Mouse (Mus musculus): ENCODE results near the gene Zfp746. TPM values are rescaled to one million over a fixed set of nuclear protein-coding genes. Genes with fewer than 3 reads are reported as not detected.

The Zfp746 gene
- polyA plus RNA-seq, 1 experiment from 2014 or later: 7.8 TPM

DNA sequence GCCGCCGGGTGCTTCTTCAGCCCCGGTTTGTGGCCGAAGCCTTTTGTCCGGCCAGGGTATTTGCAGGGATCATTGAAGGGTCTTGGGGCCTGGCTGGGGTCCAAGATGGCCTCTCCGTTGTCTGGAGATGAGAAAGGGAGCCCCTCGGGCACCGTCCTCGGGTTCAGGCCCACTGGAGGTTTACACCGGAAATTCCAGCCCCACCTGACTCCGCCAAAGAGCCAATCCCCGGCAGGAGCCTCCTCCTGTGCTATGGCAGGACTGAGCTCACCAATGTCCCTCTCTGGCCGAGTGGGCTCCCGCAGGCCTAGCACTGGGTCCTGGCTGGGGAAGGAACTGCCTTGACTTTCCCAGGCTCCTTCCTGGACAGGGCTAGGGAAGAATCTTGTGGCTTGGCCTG, 21.9 kb downstream of the Zfp746 start:
- Histone ChIP-seq H3K9me3 (replicated peaks) (no peaks in the 10 kb centered on the region), H3K4me3 (no peak overlapping the region), H3K4me2 (no peak overlapping the region), H3K9ac (no peak overlapping the region), H3K27ac (no peak overlapping the region), H3K27me3 (no peaks in the 10 kb centered on the region), H3K36me3 (peaks cover 58% of the 10 kb centered on the region), H3K4me1 (replicated peaks) (no peaks in the 10 kb centered on the region)
- no peak for ATAC-seq (replicated peaks; ENCODE audit: insufficient number of reproducible peaks, insufficient read depth, low FRiP score, low read depth)
- 88% methylated on average over 14 of the region's 14 CpGs for WGBS

GRCm38 (mm10) chr6:48063940-48064339, 22.5 kb downstream of the Zfp746 start:
- Histone ChIP-seq H3K9me3 (replicated peaks) (no peaks in the 10 kb centered on the region), H3K4me2 (no peak overlapping the region), H3K27me3 (no peaks in the 10 kb centered on the region), H3K9ac (no peak overlapping the region), H3K27ac (no peak overlapping the region), H3K36me3 (peaks cover 58% of the 10 kb centered on the region), H3K4me1 (replicated peaks) (no peaks in the 10 kb centered on the region), H3K4me3 (no peak overlapping the region)
- 91% methylated on average over 28 of the region's 28 CpGs for WGBS
- 0 out of 2 replicates have a peak, but pooled peaks have one; percentile 27 for ATAC-seq (replicated peaks; ENCODE audit: insufficient number of reproducible peaks, insufficient read depth, low FRiP score, low read depth)

GRCm38 (mm10) chr6:48060895-48061294, 25.5 kb downstream of the Zfp746 start:
- H3K4me1 ChIP-seq (replicated peaks): no peaks in the 10 kb centered on the region
- no peak overlapping the region for H3K4me2 ChIP-seq
- no peak overlapping the region for H3K9ac ChIP-seq
- WGBS: 95% methylated on average over 1 of the region's 1 CpGs
- no peaks in the 10 kb centered on the region; the same call in 1 of the 2 replicates for H3K27me3 ChIP-seq
- H3K4me3 ChIP-seq: no peak overlapping the region
- no peak for ATAC-seq (replicated peaks; ENCODE audit: insufficient number of reproducible peaks, insufficient read depth, low FRiP score, low read depth)
- H3K27ac ChIP-seq: no peak overlapping the region
- H3K36me3 ChIP-seq: peaks cover 37% of the 10 kb centered on the region
- H3K9me3 ChIP-seq (replicated peaks): no peaks in the 10 kb centered on the region

GRCm38 (mm10) chr6:48060421-48060820, 26.0 kb downstream of the Zfp746 start:
- Histone ChIP-seq H3K4me1 (replicated peaks) (no peaks in the 10 kb centered on the region), H3K27me3 (no peaks in the 10 kb centered on the region; the same call in 1 of the 2 replicates), H3K9ac (no peak overlapping the region), H3K4me3 (no peak overlapping the region), H3K27ac (no peak overlapping the region), H3K9me3 (replicated peaks) (no peaks in the 10 kb centered on the region), H3K36me3 (peaks cover 32% of the 10 kb centered on the region), H3K4me2 (no peak overlapping the region)
- 74% methylated on average over 2 of the region's 2 CpGs for WGBS
- no peak for ATAC-seq (replicated peaks; ENCODE audit: insufficient number of reproducible peaks, insufficient read depth, low FRiP score, low read depth)

DNA sequence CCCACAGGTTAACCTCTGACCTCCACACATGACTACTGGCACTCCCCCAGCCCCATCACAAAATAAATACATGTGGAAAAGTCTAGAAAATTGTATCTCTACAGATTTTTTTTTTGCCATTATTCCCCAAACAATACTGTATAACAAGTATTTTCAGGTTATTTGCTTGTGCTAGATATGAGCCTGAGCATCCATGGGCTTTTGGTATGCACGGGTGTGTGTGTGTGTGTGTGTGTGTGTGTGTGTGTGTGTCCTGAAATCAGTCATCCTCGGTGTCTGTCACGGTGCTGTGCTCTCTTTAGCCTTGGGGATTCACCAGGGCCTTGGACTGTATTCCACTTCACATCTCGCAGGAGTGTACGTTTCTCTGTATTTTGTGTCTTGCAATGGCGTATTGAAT, 34.3 kb downstream of the Zfp746 start:
- Histone ChIP-seq H3K4me2 (no peak overlapping the region), H3K27ac (no peak overlapping the region), H3K36me3 (no peaks in the 10 kb centered on the region), H3K27me3 (peaks cover 9% of the 10 kb centered on the region), H3K9ac (no peak overlapping the region), H3K4me3 (no peak overlapping the region), H3K4me1 (replicated peaks) (peaks cover 11% of the 10 kb centered on the region), H3K9me3 (replicated peaks) (no peaks in the 10 kb centered on the region)
- 78% methylated on average over 6 of the region's 6 CpGs for WGBS
- ATAC-seq (replicated peaks; ENCODE audit: insufficient number of reproducible peaks, insufficient read depth, low FRiP score, low read depth): no peak

- ATAC-seq (replicated peaks; ENCODE audit: insufficient number of reproducible peaks, insufficient read depth, low FRiP score, low read depth): no peak
- Histone ChIP-seq H3K9me3 (replicated peaks) (no peaks in the 10 kb centered on the region), H3K27me3 (peaks cover 9% of the 10 kb centered on the region), H3K36me3 (no peaks in the 10 kb centered on the region), H3K27ac (no peak overlapping the region), H3K4me3 (no peak overlapping the region), H3K4me2 (no peak overlapping the region), H3K4me1 (replicated peaks) (peaks cover 13% of the 10 kb centered on the region), H3K9ac (no peak overlapping the region)
- 79% methylated on average over 2 of the region's 2 CpGs for WGBS
These were observed 34.7 kb downstream of the Zfp746 start for GRCm38 (mm10) chr6:48051666-48052065.

GRCm38 (mm10) chr6:48049273-48050065, 36.9 kb downstream of the Zfp746 start:
- H3K27me3 ChIP-seq: peaks cover 21% of the 10 kb centered on the region
- H3K4me3 ChIP-seq: peak overlapping the region; percentile 85
- no peak overlapping the region for H3K27ac ChIP-seq
- no peaks in the 10 kb centered on the region for H3K9me3 ChIP-seq (replicated peaks)
- H3K4me2 ChIP-seq: peak overlapping the region; percentile 91
- ATAC-seq (replicated peaks; ENCODE audit: insufficient number of reproducible peaks, insufficient read depth, low FRiP score, low read depth): no peak
- WGBS: 55% methylated on average over 9 of the region's 9 CpGs
- H3K4me1 ChIP-seq (replicated peaks): peaks cover 13% of the 10 kb centered on the region
- H3K36me3 ChIP-seq: peaks cover 8% of the 10 kb centered on the region; the same call in 1 of the 2 replicates
- 0 out of 2 replicates have a peak overlapping the region, but pooled peaks have one; percentile 86 for H3K9ac ChIP-seq

DNA sequence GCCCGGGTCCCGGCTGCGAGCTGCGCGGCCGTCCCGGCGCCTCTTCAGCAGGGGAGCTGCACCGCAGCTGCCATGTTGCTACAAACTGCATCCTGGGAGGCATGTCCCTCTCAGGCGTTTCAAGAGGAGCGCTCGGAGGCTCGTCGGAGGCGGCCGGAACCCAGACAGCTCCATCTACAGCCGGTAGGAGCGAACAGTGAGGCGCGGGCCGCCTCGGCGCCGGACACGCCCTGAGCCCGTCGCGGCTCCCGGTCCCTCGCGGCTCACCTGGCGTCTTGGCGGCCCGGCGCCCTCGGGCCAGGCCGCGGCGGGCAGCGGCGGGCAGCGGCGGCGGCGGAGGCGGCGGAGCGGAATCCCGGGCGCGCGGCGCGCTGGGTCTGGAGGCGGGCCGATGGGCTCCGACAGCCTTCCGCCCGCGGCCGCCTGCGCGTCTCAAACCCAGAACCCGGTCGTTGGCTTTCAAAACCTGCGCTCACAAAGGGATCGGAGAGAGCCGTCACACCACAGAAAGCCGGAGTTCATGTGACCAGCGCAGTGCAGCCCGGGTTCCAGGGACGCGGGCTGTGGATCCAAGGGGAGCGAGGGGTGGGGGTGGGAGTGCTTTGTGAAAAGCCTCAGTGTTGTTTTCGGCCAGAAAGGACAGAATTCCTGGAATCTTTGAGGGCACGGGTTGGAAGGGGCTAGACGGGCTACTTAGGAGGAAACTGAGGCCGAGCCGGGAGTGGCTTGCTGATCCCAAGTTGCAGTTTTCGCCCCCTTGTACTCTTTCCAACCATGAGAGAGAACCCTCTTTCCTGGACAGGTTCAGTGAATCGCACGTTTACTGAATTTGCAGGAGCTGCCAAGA, 37.7 kb downstream of the Zfp746 start, which contains the start of gene Zfp777:
Gene Zfp777, minus strand, starts transcription at position 486 of the 847 bp plus-strand sequence.
- Histone ChIP-seq H3K4me2 (peak within 1 kb of the TSS; percentile 91), H3K4me3 (peak within 1 kb of the TSS; percentile 85), H3K9ac (peak within 1 kb of the TSS; percentile 86), H3K9me3 (replicated peaks) (no peaks in the 10 kb centered on the region), H3K27me3 (peaks cover 26% of the 10 kb centered on the region), H3K4me1 (replicated peaks) (peaks cover 13% of the 10 kb centered on the region), H3K27ac (peak within 1 kb of the TSS; percentile 79), H3K36me3 (peaks cover 16% of the 10 kb centered on the region)
- peak; percentile 87 for ATAC-seq (replicated peaks; ENCODE audit: insufficient number of reproducible peaks, insufficient read depth, low FRiP score, low read depth)
- 1% methylated on average over 79 of the region's 82 CpGs for WGBS

GRCm38 (mm10) chr6:48047450-48048351, 38.7 kb downstream of the Zfp746 start:
- Histone ChIP-seq H3K36me3 (peaks cover 26% of the 10 kb centered on the region), H3K4me3 (peak overlapping the region; percentile 85), H3K9ac (peak overlapping the region; percentile 86), H3K27ac (peak overlapping the region; percentile 79), H3K27me3 (peaks cover 28% of the 10 kb centered on the region), H3K4me1 (replicated peaks) (peaks cover 13% of the 10 kb centered on the region), H3K4me2 (peak overlapping the region; percentile 91), H3K9me3 (replicated peaks) (no peaks in the 10 kb centered on the region)
- ATAC-seq (replicated peaks; ENCODE audit: insufficient number of reproducible peaks, insufficient read depth, low FRiP score, low read depth): peak; percentile 63
- WGBS: under 1% methylated on average over 117 of the region's 150 CpGs

DNA sequence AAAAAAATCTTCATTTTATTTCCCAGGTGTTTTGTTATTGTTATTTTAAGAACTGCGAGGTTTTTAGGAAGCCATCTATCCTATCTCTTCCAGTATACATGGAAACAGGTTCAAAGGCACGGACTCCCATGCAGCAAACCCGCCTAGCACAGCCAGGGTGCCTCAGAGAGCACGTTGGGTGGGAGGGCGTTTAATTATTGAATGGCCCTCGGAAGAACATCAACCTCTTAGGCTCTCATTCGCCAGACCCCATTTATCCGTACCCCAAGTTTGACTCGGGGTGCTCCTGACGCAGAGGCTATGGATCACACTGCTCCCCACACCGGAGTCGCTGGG, 39.3 kb downstream of the Zfp746 start:
- Histone ChIP-seq H3K27ac (peak overlapping the region; percentile 40; the same call in 1 of the 2 replicates), H3K9me3 (replicated peaks) (no peaks in the 10 kb centered on the region), H3K4me3 (peak overlapping the region; percentile 85), H3K27me3 (peaks cover 28% of the 10 kb centered on the region), H3K4me2 (peak overlapping the region; percentile 91), H3K9ac (peak overlapping the region; percentile 86), H3K36me3 (peaks cover 28% of the 10 kb centered on the region), H3K4me1 (replicated peaks) (peaks cover 13% of the 10 kb centered on the region)
- ATAC-seq (replicated peaks; ENCODE audit: insufficient number of reproducible peaks, insufficient read depth, low FRiP score, low read depth): no peak
- 6% methylated on average over 12 of the region's 12 CpGs for WGBS
